Mouse (Mus musculus): ENCODE measurements around the gene Vav1.

DNA sequence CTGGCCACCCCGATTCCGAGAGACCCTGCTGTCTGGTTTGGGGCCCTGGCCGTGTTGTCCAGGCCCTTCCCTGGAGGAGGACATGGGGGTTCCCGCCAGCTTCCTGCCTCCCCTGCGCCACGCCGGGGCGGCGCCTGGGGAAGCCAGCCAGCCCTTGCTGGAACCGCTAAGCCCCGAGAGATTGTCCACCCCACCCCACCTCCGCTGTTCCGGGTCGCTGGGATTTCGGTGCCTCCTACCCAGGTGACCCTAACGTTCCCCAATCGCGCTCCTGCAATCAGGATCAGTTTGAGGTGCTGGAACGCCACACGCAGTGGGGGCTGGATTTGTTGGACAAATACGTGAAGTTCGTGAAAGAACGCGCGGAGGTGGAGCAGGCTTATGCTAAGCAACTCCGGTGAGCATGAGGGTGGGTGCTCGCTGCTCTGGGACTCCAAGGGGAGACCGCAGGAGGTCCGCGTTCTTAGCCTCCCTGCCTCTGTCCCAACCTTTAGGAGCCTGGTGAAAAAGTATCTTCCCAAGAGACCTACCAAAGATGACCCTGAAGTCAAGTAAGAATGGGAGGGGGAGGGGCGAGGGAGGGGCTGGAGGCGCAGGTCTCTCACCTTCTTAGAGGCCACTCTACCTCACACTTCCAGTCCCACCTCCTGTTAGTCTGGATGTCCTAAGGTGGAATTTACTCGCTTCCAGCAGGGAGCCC, 28.3 kb upstream of the Vav1 start:
- TF ChIP-seq CTCF (IDR thresholded peaks at IDR 0.05; ENCODE audit: borderline replicate concordance, extremely low read depth, insufficient read depth, insufficient read length), result no peak
- no peak for TF ChIP-seq POLR2A (IDR thresholded peaks at IDR 0.05; ENCODE audit: borderline replicate concordance, extremely low read depth, insufficient read depth, insufficient read length, poor library complexity, severe bottlenecking)

Measured in brain, embryonic 14.5 days (tissue).